Mouse (Mus musculus) left cerebral cortex, adult 8-10 months (tissue): ENCODE results near the gene Trim25. TPM values are rescaled to one million over a fixed set of nuclear protein-coding genes. Genes with fewer than 3 reads are reported as not detected.
"Not testable (repeated sequence)": the region's sequence is repeated elsewhere in the genome, so short reads cannot be mapped to it uniquely, and the experiment has no call there.

Experiments used
- DNase-seq, 2 experiments: peaks; one replicate each; pipeline ENCODE4 v3.0.0; 2022; ENCODE audit warnings: low spot score in 2 of 2
- total RNA-seq, 4 experiments: library from RNA; stranded (reverse); gene quantifications; 2 replicates each; pipeline ENCODE4 v1.2.4; 2022

Trim25 gene
- total RNA-seq, 4 experiments from 2014 or later = 4.6 to 6.3 (median 5.7) TPM

DNA sequence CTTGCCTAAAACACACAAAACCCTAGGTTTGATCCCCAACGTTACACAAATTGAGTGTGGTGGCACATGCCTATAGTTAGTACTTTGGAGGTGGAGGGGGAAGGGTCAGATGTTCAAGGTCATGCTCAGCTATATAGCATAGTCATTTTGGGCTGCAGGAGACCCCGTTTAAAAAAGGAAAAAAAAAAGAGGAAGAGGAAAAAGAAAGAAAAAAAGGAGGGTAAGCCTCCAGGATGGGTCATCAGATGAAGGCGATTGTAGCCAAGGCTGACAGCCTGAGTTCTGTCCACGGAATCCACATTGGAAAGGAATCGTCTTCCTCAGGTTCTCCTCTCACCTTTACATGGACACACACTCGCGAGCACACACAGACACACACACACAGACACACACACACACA lies 4.7 kb upstream of the Trim25 start:
- no peak for DNase-seq

DNA sequence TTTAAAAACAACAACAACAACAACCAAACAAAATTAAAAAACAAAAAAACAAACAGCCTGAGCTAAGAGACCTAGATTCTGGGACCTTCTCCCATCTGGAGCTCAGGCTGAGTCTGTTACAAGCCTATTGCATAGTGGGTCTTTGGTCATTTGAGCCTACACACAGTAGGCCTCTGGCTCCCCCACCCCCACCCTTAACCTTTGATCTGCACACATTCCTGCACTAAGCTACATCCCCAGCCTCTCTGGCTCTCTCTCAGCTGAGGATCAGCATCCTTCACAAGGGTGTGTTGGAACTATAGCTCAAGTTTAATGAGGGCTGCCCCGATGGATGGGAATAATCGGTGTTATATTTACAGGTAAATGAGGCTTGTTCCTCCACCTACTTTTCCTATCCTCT lies 3.6 kb upstream of the Trim25 start:
- no peak for DNase-seq

- no peak for DNase-seq
Measured at GRCm38 (mm10) chr11:88996427-88996826, 2.7 kb upstream of the Trim25 start.

GRCm38 (mm10) chr11:88997343-88997742 lies 1.8 kb upstream of the Trim25 start:
- not testable (repeated sequence) for DNase-seq

DNA sequence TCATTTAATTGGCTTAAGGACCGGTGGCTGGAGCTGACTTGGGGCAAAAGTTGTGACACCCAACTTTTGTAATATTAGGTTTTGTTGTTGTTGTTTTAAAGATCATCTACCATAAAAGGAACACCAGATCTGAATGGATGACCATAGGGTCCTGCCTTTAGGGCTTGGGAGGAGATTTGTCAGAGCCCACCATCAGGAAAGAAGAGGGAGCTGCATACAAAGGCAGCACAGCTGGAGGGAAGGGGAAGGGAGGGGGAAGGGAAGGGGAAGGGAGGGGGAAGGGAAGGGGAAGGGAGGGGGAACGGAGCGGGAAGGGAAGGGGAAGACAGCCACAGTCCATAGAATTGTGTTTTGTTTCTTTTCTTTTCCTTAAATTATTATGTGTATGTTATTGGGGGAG lies 770 bp upstream of the Trim25 start:
- no peak for DNase-seq

GRCm38 (mm10) chr11:88999723-89000526 lies 749 bp downstream of the Trim25 start:
- no peak for DNase-seq

DNA sequence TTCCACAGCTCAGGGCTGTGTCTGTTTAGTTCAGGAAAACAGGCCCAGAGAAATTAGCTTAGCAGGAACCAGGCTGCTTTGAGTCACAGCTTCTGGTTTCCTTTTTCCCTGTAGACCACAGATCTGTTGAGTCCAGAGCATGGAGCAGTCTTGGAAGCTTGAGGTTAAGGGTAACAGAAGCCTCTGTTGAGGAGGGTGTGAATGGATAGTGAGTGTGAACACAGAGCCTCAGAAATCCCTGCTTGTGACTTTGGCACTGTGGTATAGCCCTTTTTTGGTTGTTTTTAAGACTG lies 1.3 kb downstream of the Trim25 start:
- DNase-seq = no peak

DNA sequence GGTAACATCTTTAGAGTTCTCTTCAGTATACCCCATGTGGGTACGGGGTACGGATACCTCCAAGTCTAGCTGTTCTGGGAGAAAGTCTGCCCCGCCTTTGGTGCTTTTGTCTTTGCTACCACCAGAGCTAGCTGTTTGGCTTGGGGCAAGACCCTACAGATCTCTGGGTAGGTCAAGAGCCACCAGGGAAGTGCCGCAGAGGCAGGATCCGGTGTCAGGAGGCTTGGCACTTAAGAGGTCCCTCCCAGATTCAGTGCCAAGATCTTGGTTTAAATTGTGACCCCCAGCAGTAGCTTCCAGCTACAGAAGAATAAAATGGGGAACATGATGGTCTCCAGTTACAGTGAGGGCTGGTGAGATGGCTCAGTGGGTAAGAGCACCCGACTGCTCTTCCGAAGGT lies 2.4 kb downstream of the Trim25 start:
- no peak for DNase-seq

DNA sequence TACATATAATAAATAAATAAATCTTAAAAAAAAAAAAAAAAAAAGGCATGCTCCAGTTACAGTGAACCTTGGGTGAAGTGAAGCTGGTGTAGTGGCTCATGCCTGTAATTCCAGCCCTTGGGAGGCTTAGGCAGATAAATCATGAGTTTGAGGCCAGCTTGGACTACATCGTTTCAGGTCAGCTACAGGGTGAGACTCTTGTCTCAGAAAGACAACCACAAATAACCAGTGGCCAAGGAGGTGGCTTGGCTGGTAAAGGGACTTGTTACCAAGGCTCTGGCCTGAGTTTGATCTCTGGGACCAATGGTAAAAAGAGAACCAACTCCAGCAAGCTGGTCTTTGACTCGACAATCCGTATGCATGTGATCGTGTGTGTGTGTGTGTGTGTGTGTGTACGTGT lies 2.9 kb downstream of the Trim25 start:
- DNase-seq = no peak

GRCm38 (mm10) chr11:89002621-89003020 lies 3.4 kb downstream of the Trim25 start:
- no peak for DNase-seq

- DNase-seq = no peak
Measured at GRCm38 (mm10) chr11:89003078-89003477, 3.9 kb downstream of the Trim25 start.

GRCm38 (mm10) chr11:89003726-89004125 lies 4.5 kb downstream of the Trim25 start:
- DNase-seq = no peak

GRCm38 (mm10) chr11:89005473-89005872 lies 6.3 kb downstream of the Trim25 start:
- DNase-seq = no peak

GRCm38 (mm10) chr11:89006404-89006803 lies 7.2 kb downstream of the Trim25 start:
- no peak for DNase-seq

DNA sequence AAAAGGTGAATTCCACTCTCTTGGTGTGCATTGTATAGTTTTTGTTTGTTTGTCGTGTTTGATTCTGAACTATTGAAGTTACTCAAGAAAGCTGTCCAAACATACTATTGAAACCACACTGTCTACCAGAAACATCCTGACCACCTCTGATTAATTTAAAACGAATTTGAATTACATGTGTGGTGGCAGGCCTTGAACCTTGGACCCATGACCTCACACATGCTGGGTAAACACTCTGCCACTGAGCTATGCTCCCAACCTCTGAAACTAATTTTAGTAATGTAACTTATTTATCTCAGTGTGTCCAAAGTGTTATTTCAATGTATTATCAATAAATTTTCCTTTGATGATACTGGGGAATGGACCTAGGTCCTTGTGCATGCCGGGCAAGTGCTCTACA lies 8.4 kb downstream of the Trim25 start:
- no peak for DNase-seq

- DNase-seq = no peak
Measured at GRCm38 (mm10) chr11:89009066-89009465, 9.9 kb downstream of the Trim25 start.

GRCm38 (mm10) chr11:89009496-89009895 lies 10.3 kb downstream of the Trim25 start:
- no peak for DNase-seq

DNA sequence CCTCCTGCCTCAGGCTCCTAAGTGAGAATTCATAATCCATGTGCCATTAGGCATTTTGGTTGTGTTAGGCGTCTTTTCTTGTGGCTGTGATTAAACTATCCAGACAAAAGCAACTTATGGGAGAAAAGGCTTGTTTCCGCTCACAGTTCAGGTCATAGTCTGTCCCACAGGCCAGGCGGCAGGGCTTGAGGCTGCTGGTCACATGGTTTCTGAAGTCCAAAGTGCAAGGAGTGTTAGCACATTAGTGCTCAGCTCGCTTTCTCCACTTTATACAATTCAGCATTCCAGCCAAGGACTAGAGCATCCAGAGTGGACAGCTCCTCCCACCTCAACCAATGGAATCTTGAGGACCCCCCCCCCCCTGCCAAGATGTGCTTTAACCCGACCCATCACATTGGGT lies 13.1 kb downstream of the Trim25 start:
- no peak for DNase-seq

GRCm38 (mm10) chr11:89017514-89018182 lies 18.5 kb downstream of the Trim25 start:
- no peak for DNase-seq

DNA sequence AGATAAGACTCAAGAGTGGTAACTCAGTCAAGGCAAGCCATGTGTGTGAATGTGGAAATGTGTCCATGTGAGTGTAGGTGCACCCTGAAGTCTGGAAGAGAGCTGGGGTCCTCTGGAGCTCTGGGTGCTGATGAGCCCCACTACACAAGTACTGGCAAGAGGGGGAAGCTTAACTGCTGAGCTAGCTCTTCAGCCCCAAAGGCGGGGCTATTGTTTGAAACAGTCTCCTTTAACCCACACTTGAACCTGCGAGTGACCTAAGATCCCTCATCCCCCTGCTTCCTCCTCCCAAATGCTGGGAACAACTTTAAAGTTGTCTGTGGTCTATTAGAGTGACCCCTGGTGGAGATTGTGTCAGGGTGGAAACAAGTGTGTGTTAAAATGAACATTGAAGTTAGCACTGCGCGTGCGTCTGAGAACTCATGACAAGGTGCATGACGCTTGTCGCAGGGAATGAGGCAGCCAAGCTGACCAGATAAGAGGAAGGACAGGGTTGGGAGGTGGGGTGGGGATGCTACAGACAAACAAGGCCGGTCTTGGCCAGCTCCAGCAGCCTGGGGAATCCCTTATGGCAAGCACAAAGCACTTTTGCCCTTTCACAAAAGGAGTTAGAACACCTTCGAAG lies 21.6 kb downstream of the Trim25 start:
- no peak for DNase-seq

DNA sequence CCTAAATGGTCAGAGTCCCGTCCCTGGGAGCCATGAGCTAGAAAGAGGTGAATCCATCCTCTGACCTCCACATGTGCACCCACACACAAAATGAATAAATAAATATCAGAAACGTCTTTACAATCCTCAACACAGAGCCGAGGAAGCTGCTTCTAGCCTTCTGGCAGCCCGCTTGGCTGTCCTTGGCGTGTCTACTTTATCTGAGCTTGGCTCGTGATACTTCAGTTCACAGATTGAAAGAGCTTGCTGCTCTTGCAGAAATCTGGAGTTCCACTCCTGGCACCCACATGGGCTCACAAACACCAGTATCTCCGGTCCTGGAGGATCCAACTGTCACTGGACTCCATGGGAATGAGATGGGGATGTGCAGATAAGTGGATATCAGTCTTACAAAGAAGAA lies 22.5 kb downstream of the Trim25 start:
- no peak for DNase-seq

GRCm38 (mm10) chr11:89022120-89022731 lies 23.1 kb downstream of the Trim25 start:
- DNase-seq = no peak
